Mouse (Mus musculus) heart, postnatal 0 days (tissue): ENCODE measurements around the gene Il9r.

Experiments used
- CTCF ChIP-seq: IDR thresholded peaks from 2 replicates; pipeline ENCODE4 v1.5.1; 2016; ENCODE audit warnings: antibody characterized with exemption, control low read depth, low read depth
- EP300 ChIP-seq: IDR thresholded peaks from 2 replicates; pipeline ENCODE4 v1.6.1; 2016; ENCODE audit warnings: antibody characterized with exemption, low read depth

- no peak for TF ChIP-seq CTCF
- no peak for TF ChIP-seq EP300
Observed at GRCm38 (mm10) chr11:32244617-32245016, 44.5 kb upstream of the Il9r start.
